Mouse (Mus musculus) limb, embryonic 15.5 days (tissue): ENCODE measurements around the gene Bicra. TPM values are rescaled to one million over a fixed set of nuclear protein-coding genes. Genes with fewer than 3 reads are reported as not detected.

Experiments used
- ATAC-seq: fragments of 200-750 bp; cut with Nextera tagmentation; 2 replicates; pipeline ENCODE4 v1.8.0; 2017; ENCODE audit warnings: low read depth, moderate TSS enrichment; ENCODE audit not compliant: insufficient number of reproducible peaks, low FRiP score, low TSS enrichment
- H3K27ac ChIP-seq: fragments of 300-500 bp; sonication (generic); 2 replicates; pipeline ENCODE4 v1.5.1; 2015; ENCODE audit warnings: moderate library complexity, mild to moderate bottlenecking, inconsistent platforms
- H3K27me3 ChIP-seq: fragments of 300-500 bp; sonication (generic); 2 replicates; pipeline ENCODE4 v1.6.1; 2015; ENCODE audit warnings: inconsistent platforms
- H3K36me3 ChIP-seq: fragments of 300-500 bp; sonication (generic); 2 replicates; pipeline ENCODE4 v1.6.1; 2015; ENCODE audit warnings: inconsistent platforms
- H3K4me1 ChIP-seq: fragments of 300-500 bp; sonication (generic); 2 replicates; pipeline ENCODE4 v1.6.1; 2015; ENCODE audit warnings: inconsistent platforms
- H3K4me2 ChIP-seq: fragments of 300-500 bp; sonication (generic); 2 replicates; pipeline ENCODE4 v1.6.1; 2015; ENCODE audit warnings: mild to moderate bottlenecking, inconsistent platforms
- H3K4me3 ChIP-seq: fragments of 300-500 bp; sonication (generic); 2 replicates; pipeline ENCODE4 v1.5.1; 2015; ENCODE audit warnings: mild to moderate bottlenecking, inconsistent platforms
- H3K9ac ChIP-seq: fragments of 300-500 bp; sonication (generic); 2 replicates; pipeline ENCODE4 v1.6.1; 2015; ENCODE audit warnings: inconsistent platforms
- H3K9me3 ChIP-seq: fragments of 300-500 bp; sonication (generic); 2 replicates; pipeline ENCODE4 v1.6.1; 2016; ENCODE audit warnings: inconsistent platforms
- WGBS: fragments of 180-500 bp; shearing (Covaris S2); methylation state at CpG from one replicate; pipeline ENCODE4 v1.1.7; 2015; 5-methylcytosine and 5-hydroxymethylcytosine counted together
- polyA plus RNA-seq: library from polyadenylated mRNA; unstranded; fragments of >200 nt; fragmentation: Nextera tagmentation; extraction: Ambion mirVana; gene quantifications from 2 replicates; pipeline ENCODE4 v1.2.1, GENCODE M21; 2015

The Bicra gene
- polyA plus RNA-seq, 1 experiment from 2014 or later, result 7.2 TPM

- Histone ChIP-seq H3K27ac (peak overlapping the region; percentile 92), H3K4me3 (no peak overlapping the region), H3K9me3 (no peaks in the 10 kb centered on the region), H3K4me2 (peak overlapping the region; percentile 39; the same call in 1 of the 2 replicates), H3K4me1 (peaks cover 56% of the 10 kb centered on the region), H3K9ac (no peak overlapping the region), H3K36me3 (peaks cover 33% of the 10 kb centered on the region), H3K27me3 (no peaks in the 10 kb centered on the region; the same call in 1 of the 2 replicates)
- WGBS, result 77% methylated on average over 7 of the region's 7 CpGs
- ATAC-seq, result no peak
These were observed 85.9 kb downstream of the Bicra start for GRCm38 (mm10) chr7:15961798-15962197.

GRCm38 (mm10) chr7:15961239-15961638 lies 86.5 kb downstream of the Bicra start:
- Histone ChIP-seq H3K36me3 (peaks cover 38% of the 10 kb centered on the region), H3K4me3 (no peak overlapping the region), H3K4me1 (peaks cover 53% of the 10 kb centered on the region), H3K4me2 (peak overlapping the region; percentile 39; the same call in 1 of the 2 replicates), H3K27ac (peak overlapping the region; percentile 92; the same call in 1 of the 2 replicates), H3K9me3 (no peaks in the 10 kb centered on the region), H3K9ac (no peak overlapping the region), H3K27me3 (no peaks in the 10 kb centered on the region; the same call in 1 of the 2 replicates)
- no peak for ATAC-seq
- 48% methylated on average over 4 of the region's 4 CpGs for WGBS

GRCm38 (mm10) chr7:15960691-15961090 lies 87.0 kb downstream of the Bicra start:
- Histone ChIP-seq H3K4me2 (no peak overlapping the region), H3K9me3 (no peaks in the 10 kb centered on the region), H3K9ac (no peak overlapping the region), H3K4me1 (peaks cover 52% of the 10 kb centered on the region), H3K36me3 (peaks cover 44% of the 10 kb centered on the region), H3K27me3 (no peaks in the 10 kb centered on the region; the same call in 1 of the 2 replicates), H3K27ac (no peak overlapping the region), H3K4me3 (no peak overlapping the region)
- ATAC-seq, result no peak
- 55% methylated on average over 4 of the region's 4 CpGs for WGBS

GRCm38 (mm10) chr7:15956143-15956542 lies 91.6 kb downstream of the Bicra start:
- Histone ChIP-seq H3K27ac (peak overlapping the region; percentile 40; the same call in 1 of the 2 replicates), H3K4me3 (no peak overlapping the region), H3K36me3 (peaks cover 88% of the 10 kb centered on the region), H3K9me3 (no peaks in the 10 kb centered on the region), H3K4me1 (peaks cover 23% of the 10 kb centered on the region), H3K27me3 (peaks cover 2% of the 10 kb centered on the region; the same call in 1 of the 2 replicates), H3K9ac (no peak overlapping the region), H3K4me2 (no peak overlapping the region)
- WGBS, result 71% methylated on average over 5 of the region's 5 CpGs
- no peak for ATAC-seq

GRCm38 (mm10) chr7:15955509-15955908 lies 92.2 kb downstream of the Bicra start:
- peaks cover 17% of the 10 kb centered on the region for H3K4me1 ChIP-seq
- no peaks in the 10 kb centered on the region for H3K9me3 ChIP-seq
- no peak for ATAC-seq
- no peak overlapping the region for H3K9ac ChIP-seq
- H3K36me3 ChIP-seq, result peaks cover 93% of the 10 kb centered on the region
- H3K4me2 ChIP-seq, result 0 out of 2 replicates have a peak overlapping the region, but pooled peaks have one; percentile 10
- peak overlapping the region; percentile 40; the same call in 1 of the 2 replicates for H3K27ac ChIP-seq
- 19% methylated on average over 7 of the region's 7 CpGs for WGBS
- no peak overlapping the region for H3K4me3 ChIP-seq
- peaks cover 2% of the 10 kb centered on the region; the same call in 1 of the 2 replicates for H3K27me3 ChIP-seq

- Histone ChIP-seq H3K27ac (peak overlapping the region; percentile 40; the same call in 1 of the 2 replicates), H3K27me3 (peaks cover 2% of the 10 kb centered on the region; the same call in 1 of the 2 replicates), H3K36me3 (peaks cover 95% of the 10 kb centered on the region), H3K9ac (0 out of 2 replicates have a peak overlapping the region, but pooled peaks have one; percentile 7), H3K4me1 (peaks cover 17% of the 10 kb centered on the region), H3K9me3 (no peaks in the 10 kb centered on the region), H3K4me2 (0 out of 2 replicates have a peak overlapping the region, but pooled peaks have one; percentile 10), H3K4me3 (no peak overlapping the region)
- ATAC-seq, result no peak
- WGBS, result 18% methylated on average over 21 of the region's 21 CpGs
These were observed 92.7 kb downstream of the Bicra start for GRCm38 (mm10) chr7:15954978-15955443.

GRCm38 (mm10) chr7:15954436-15954835 lies 93.3 kb downstream of the Bicra start:
- Histone ChIP-seq H3K9me3 (no peaks in the 10 kb centered on the region), H3K27ac (peak overlapping the region; percentile 17; the same call in 1 of the 2 replicates), H3K9ac (no peak overlapping the region), H3K4me1 (peaks cover 19% of the 10 kb centered on the region), H3K36me3 (peaks cover 95% of the 10 kb centered on the region), H3K4me2 (no peak overlapping the region), H3K27me3 (peaks cover 2% of the 10 kb centered on the region; the same call in 1 of the 2 replicates), H3K4me3 (no peak overlapping the region)
- 84% methylated on average over 7 of the region's 7 CpGs for WGBS
- ATAC-seq, result no peak

- Histone ChIP-seq H3K4me2 (no peak overlapping the region), H3K4me3 (no peak overlapping the region), H3K36me3 (peaks cover 88% of the 10 kb centered on the region), H3K27ac (no peak overlapping the region), H3K27me3 (peaks cover 2% of the 10 kb centered on the region; the same call in 1 of the 2 replicates), H3K9me3 (no peaks in the 10 kb centered on the region), H3K4me1 (peaks cover 29% of the 10 kb centered on the region), H3K9ac (no peak overlapping the region)
- no peak for ATAC-seq
- WGBS, result 86% methylated on average over 13 of the region's 13 CpGs
These were observed 94.2 kb downstream of the Bicra start for GRCm38 (mm10) chr7:15953307-15954074.

- ATAC-seq, result no peak
- Histone ChIP-seq H3K36me3 (peaks cover 79% of the 10 kb centered on the region), H3K9ac (no peak overlapping the region), H3K4me3 (no peak overlapping the region), H3K4me1 (peaks cover 37% of the 10 kb centered on the region), H3K9me3 (no peaks in the 10 kb centered on the region), H3K27me3 (peaks cover 2% of the 10 kb centered on the region; the same call in 1 of the 2 replicates), H3K27ac (no peak overlapping the region), H3K4me2 (no peak overlapping the region)
- 60% methylated on average over 3 of the region's 3 CpGs for WGBS
These were observed 95.3 kb downstream of the Bicra start for GRCm38 (mm10) chr7:15952416-15952815.

- ATAC-seq, result no peak
These were observed 97.7 kb downstream of the Bicra start for GRCm38 (mm10) chr7:15950008-15950407.

GRCm38 (mm10) chr7:15949216-15949790 lies 98.4 kb downstream of the Bicra start:
- Histone ChIP-seq H3K4me3 (no peak overlapping the region), H3K4me2 (no peak overlapping the region), H3K9me3 (no peaks in the 10 kb centered on the region), H3K27ac (peak overlapping the region; percentile 82), H3K9ac (0 out of 2 replicates have a peak overlapping the region, but pooled peaks have one; percentile 4), H3K4me1 (peaks cover 33% of the 10 kb centered on the region), H3K36me3 (peaks cover 52% of the 10 kb centered on the region), H3K27me3 (no peaks in the 10 kb centered on the region)
- WGBS, result 81% methylated on average over 7 of the region's 7 CpGs
- no peak for ATAC-seq

More at GRCm38 (mm10) chr7:15950008-15950407, 97.7 kb downstream of the Bicra start:
- Histone ChIP-seq H3K9ac (0 out of 2 replicates have a peak overlapping the region, but pooled peaks have one; percentile 4), H3K9me3 (no peaks in the 10 kb centered on the region), H3K27ac (no peak overlapping the region), H3K4me2 (no peak overlapping the region), H3K27me3 (no peaks in the 10 kb centered on the region; the same call in 1 of the 2 replicates), H3K4me3 (no peak overlapping the region), H3K4me1 (peaks cover 32% of the 10 kb centered on the region), H3K36me3 (peaks cover 55% of the 10 kb centered on the region)
- 85% methylated on average over 15 of the region's 15 CpGs for WGBS
